Mouse (Mus musculus): ENCODE measurements at regions not wholly inside any gene's neighbourhood (a gene's known extent, or its start where the extent isn't known, plus 50 kb on each side); places are given as distances from the start of the nearest gene placed in this dataset.

DNA sequence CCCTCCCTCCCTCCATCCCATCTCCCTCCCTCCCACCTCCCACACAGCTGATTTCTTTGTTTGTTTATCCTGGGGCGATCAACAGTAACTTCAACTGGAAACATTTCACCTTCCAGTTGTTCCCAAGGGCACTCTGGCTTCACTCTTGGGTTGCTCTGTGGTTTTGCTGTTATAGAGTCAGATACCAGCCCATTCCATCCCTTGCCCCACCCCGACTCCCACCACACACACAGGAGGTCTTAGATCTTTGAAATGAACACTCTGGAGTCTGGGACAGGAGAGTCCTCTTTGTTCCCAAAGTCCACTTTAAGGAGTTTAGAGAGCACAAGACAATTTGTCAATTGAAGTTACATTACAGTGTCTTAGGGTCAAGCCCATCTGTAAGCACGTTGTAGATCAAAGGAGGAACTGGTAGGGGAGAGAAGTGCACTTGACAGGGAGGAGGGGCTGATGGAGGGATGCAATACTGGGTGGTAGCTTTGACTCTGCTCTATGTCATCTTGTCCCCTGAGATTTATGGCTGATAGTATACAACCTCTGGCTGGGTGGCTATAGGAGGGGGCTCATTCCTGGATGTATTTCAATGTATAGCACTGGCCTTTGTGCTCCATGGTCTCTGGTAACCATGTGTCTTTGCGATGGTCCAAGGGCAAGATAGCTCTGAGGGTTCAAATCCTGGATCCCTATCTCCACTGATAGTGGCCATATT, 313.9 kb downstream of the Glrx3 start:
- WGBS (ENCODE audit: insufficient replicate concordance), result 23% methylated on average over 4 of the region's 4 CpGs
- no peak for DNase-seq (ENCODE audit: low read depth in 3 of 3, low spot score in 3 of 3)
- H3K9ac ChIP-seq (replicated peaks), result no peak overlapping the region
- TF ChIP-seq CTCF (IDR thresholded peaks at IDR 0.05; ENCODE audit: low read depth), result no peak
- TF ChIP-seq EP300 (IDR thresholded peaks at IDR 0.05; ENCODE audit: low read depth), result no peak
- H3K9me3 ChIP-seq (ENCODE audit: control insufficient read depth, low read length), result no peaks in the 10 kb centered on the region
- no peaks in the 10 kb centered on the region for H3K36me3 ChIP-seq (replicated peaks; ENCODE audit: control insufficient read depth, insufficient read depth, low read depth)
- H3K4me3 ChIP-seq (ENCODE audit: insufficient read depth in 1 of 2, low read depth in 2 of 2, low read length in 2 of 2), result no peak overlapping the region
- H3K4me1 ChIP-seq (replicated peaks; ENCODE audit: control insufficient read depth in 2 of 2, insufficient read depth in 2 of 2, low read length in 1 of 2), result no peaks in the 10 kb centered on the region
- no peak for ATAC-seq (ENCODE audit: insufficient read depth)
- H3K27ac ChIP-seq, result no peak overlapping the region
- no peaks in the 10 kb centered on the region for H3K27me3 ChIP-seq (ENCODE audit: control insufficient read depth, insufficient read depth, low read length)
- H3K4me2 ChIP-seq (ENCODE audit: low read depth), result no peak overlapping the region

DNA sequence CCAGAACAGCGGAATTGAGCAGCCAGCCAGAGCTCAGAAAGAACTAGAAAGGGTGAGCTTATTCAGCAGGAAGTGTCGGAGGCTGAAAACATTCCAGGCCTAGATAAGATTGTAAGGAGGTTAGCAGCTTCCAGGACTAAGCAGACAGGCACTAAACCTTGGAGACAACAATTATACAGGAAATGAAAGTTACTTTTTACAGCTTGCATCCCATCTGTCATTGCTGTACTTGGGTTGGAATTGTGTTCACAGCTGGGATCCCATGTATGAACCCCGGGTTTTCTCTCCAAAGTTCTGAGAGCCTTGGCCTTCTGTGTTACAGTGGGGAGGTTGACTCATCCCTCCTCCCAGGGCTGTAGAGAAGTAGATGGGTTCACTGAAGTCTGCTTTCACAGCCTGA, 328.5 kb downstream of the Glrx3 start:
- TF ChIP-seq EP300 (IDR thresholded peaks at IDR 0.05; ENCODE audit: low read depth) (no peak), CTCF (IDR thresholded peaks at IDR 0.05; ENCODE audit: low read depth) (no peak)

DNA sequence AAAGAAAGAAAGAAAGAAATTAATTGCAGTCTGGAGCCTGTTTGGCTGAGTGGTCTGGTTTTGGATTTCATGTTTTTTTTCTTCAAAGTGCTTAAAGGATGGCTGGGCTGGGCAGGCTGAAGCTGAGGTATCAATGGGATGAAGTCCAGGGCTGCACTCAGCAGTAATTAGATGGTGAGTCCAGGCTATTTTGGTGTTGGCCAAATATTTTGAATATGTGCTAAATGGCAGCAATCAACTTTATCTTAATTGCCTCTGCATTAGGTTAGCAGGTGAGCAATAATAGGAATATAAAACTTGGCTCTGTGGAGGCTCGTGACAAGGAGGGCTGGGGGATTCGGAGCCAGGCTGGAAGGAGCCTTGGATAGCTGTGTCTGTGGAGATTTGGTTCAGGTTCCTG, 329.3 kb downstream of the Glrx3 start:
- WGBS (ENCODE audit: insufficient replicate concordance), result 43% methylated on average over 2 of the region's 2 CpGs
- no peak for TF ChIP-seq EP300 (IDR thresholded peaks at IDR 0.05; ENCODE audit: low read depth)
- no peak for TF ChIP-seq CTCF (IDR thresholded peaks at IDR 0.05; ENCODE audit: low read depth)
- no peak for ATAC-seq (ENCODE audit: insufficient read depth)
- no peaks in the 10 kb centered on the region for H3K9me3 ChIP-seq (ENCODE audit: control insufficient read depth, low read length)
- no peaks in the 10 kb centered on the region for H3K36me3 ChIP-seq (replicated peaks; ENCODE audit: control insufficient read depth, insufficient read depth, low read depth)
- no peak for DNase-seq (ENCODE audit: low read depth in 3 of 3, low spot score in 3 of 3)
- no peak overlapping the region for H3K27ac ChIP-seq
- no peak overlapping the region for H3K4me3 ChIP-seq (ENCODE audit: insufficient read depth in 1 of 2, low read depth in 2 of 2, low read length in 2 of 2)
- no peaks in the 10 kb centered on the region for H3K27me3 ChIP-seq (ENCODE audit: control insufficient read depth, insufficient read depth, low read length)
- no peak overlapping the region for H3K4me2 ChIP-seq (ENCODE audit: low read depth)
- no peaks in the 10 kb centered on the region for H3K4me1 ChIP-seq (replicated peaks; ENCODE audit: control insufficient read depth in 2 of 2, insufficient read depth in 2 of 2, low read length in 1 of 2)
- no peak overlapping the region for H3K9ac ChIP-seq (replicated peaks)

More for the DNA sequence above, 328.5 kb downstream of the Glrx3 start:
- Histone ChIP-seq H3K9me3 (ENCODE audit: control insufficient read depth, low read length) (no peaks in the 10 kb centered on the region), H3K36me3 (replicated peaks; ENCODE audit: control insufficient read depth, insufficient read depth, low read depth) (no peaks in the 10 kb centered on the region), H3K9ac (replicated peaks) (no peak overlapping the region), H3K27ac (no peak overlapping the region), H3K4me3 (ENCODE audit: insufficient read depth in 1 of 2, low read depth in 2 of 2, low read length in 2 of 2) (no peak overlapping the region), H3K27me3 (ENCODE audit: control insufficient read depth, insufficient read depth, low read length) (no peaks in the 10 kb centered on the region), H3K4me2 (ENCODE audit: low read depth) (no peak overlapping the region), H3K4me1 (replicated peaks; ENCODE audit: control insufficient read depth in 2 of 2, insufficient read depth in 2 of 2, low read length in 1 of 2) (no peaks in the 10 kb centered on the region)
- 29% methylated on average over 3 of the region's 3 CpGs for WGBS (ENCODE audit: insufficient replicate concordance)
- ATAC-seq (ENCODE audit: insufficient read depth) (no peak), DNase-seq (ENCODE audit: low read depth in 3 of 3, low spot score in 3 of 3) (no peak)

DNA sequence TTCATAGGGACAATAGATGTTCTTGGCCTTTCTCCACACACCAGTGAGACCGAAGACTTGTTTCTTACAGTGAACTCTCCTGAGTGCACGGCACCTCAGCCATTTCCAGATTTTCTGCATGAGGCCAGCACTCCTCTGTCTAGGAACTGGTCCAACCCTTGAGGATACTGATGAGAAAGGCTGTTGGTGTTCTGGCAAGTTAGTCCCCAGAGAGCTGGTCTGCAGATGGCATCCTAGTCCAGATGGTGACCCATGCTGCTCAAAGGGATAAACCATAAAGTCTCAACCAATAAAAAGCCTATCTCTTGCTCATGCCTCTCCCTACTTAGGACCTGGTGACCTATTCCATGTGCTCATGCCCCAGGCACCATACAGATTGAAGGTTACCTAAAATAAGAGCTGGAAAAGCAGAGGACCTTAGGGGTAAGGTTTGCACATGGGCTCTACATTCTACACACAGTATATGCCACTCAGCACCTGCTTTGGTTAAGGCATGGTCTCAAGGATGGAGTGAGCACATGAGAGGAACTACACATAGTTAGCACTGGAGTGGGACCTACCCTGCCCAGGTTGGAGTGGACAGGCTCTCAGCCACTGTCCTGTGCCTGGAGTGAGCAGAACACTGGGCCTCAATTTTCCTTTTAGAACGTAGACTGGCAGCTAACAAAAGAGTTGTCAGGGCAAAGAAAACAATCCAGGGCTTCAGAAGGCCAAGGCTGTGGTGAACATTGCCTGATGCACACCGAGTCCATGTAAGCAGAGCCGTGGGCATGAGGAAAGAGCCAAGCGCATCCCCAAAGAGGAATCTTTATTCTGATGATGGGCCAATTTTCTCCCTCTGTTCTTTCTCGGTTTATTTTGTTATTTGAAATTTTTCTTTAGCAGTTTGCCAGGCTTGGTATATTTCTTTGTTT, 335.9 kb downstream of the Glrx3 start:
- no peaks in the 10 kb centered on the region for H3K36me3 ChIP-seq (replicated peaks; ENCODE audit: control insufficient read depth, insufficient read depth, low read depth)
- no peak for TF ChIP-seq CTCF (IDR thresholded peaks at IDR 0.05; ENCODE audit: low read depth)
- TF ChIP-seq EP300 (IDR thresholded peaks at IDR 0.05; ENCODE audit: low read depth), result no peak
- no peaks in the 10 kb centered on the region for H3K9me3 ChIP-seq (ENCODE audit: control insufficient read depth, low read length)
- no peak overlapping the region for H3K27ac ChIP-seq
- no peak overlapping the region for H3K4me3 ChIP-seq (ENCODE audit: insufficient read depth in 1 of 2, low read depth in 2 of 2, low read length in 2 of 2)
- H3K27me3 ChIP-seq (ENCODE audit: control insufficient read depth, insufficient read depth, low read length), result no peaks in the 10 kb centered on the region
- no peak overlapping the region for H3K4me2 ChIP-seq (ENCODE audit: low read depth)
- 70% methylated on average over 7 of the region's 7 CpGs for WGBS (ENCODE audit: insufficient replicate concordance)
- H3K9ac ChIP-seq (replicated peaks), result no peak overlapping the region
- ATAC-seq (ENCODE audit: insufficient read depth), result no peak
- no peak for DNase-seq (ENCODE audit: low read depth in 3 of 3, low spot score in 3 of 3)
- H3K4me1 ChIP-seq (replicated peaks; ENCODE audit: control insufficient read depth in 2 of 2, insufficient read depth in 2 of 2, low read length in 1 of 2), result no peaks in the 10 kb centered on the region

DNA sequence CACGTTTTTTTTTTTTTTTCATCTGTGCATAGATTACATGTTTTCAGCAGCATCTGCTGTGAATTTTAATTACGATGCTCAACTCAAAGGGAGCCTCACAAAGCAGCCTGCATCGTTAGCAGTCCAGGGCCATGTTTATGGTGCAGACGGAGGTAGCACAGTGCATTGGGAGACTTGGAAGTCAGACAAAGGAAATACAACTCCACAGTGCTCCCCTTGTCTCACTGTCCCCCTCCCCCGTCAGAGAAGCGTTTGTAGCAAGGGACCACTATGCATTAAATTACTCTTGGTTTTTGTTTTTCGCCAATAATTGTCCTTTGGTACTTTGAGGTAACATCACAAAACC, 336.5 kb downstream of the Glrx3 start:
- no peak overlapping the region for H3K27ac ChIP-seq
- H3K4me2 ChIP-seq (ENCODE audit: low read depth), result no peak overlapping the region
- H3K4me3 ChIP-seq (ENCODE audit: insufficient read depth in 1 of 2, low read depth in 2 of 2, low read length in 2 of 2), result no peak overlapping the region
- H3K4me1 ChIP-seq (replicated peaks; ENCODE audit: control insufficient read depth in 2 of 2, insufficient read depth in 2 of 2, low read length in 1 of 2), result no peaks in the 10 kb centered on the region
- DNase-seq (ENCODE audit: low read depth in 3 of 3, low spot score in 3 of 3) (no peak), ATAC-seq (ENCODE audit: insufficient read depth) (no peak)
- H3K36me3 ChIP-seq (replicated peaks; ENCODE audit: control insufficient read depth, insufficient read depth, low read depth), result no peaks in the 10 kb centered on the region
- TF ChIP-seq EP300 (IDR thresholded peaks at IDR 0.05; ENCODE audit: low read depth), result no peak
- TF ChIP-seq CTCF (IDR thresholded peaks at IDR 0.05; ENCODE audit: low read depth), result no peak
- H3K9me3 ChIP-seq (ENCODE audit: control insufficient read depth, low read length), result no peaks in the 10 kb centered on the region
- no peaks in the 10 kb centered on the region for H3K27me3 ChIP-seq (ENCODE audit: control insufficient read depth, insufficient read depth, low read length)
- WGBS (ENCODE audit: insufficient replicate concordance), result 55% methylated on average over 7 of the region's 7 CpGs
- no peak overlapping the region for H3K9ac ChIP-seq (replicated peaks)
